Mouse (Mus musculus): ENCODE results near the gene Nectin1. TPM values are rescaled to one million over a fixed set of nuclear protein-coding genes. Genes with fewer than 3 reads are reported as not detected.

The Nectin1 gene
- polyA plus RNA-seq, 1 experiment from 2014 or later, result 9.0 TPM

- Histone ChIP-seq H3K4me3 (ENCODE audit: low read depth, low read length) (no peak overlapping the region), H3K27ac (replicated peaks; ENCODE audit: low read depth, low read length) (0 out of 2 replicates have a peak overlapping the region, but pooled peaks have one; percentile 28), H3K9me3 (ENCODE audit: control insufficient read depth, low read length) (no peaks in the 10 kb centered on the region), H3K4me1 (ENCODE audit: control insufficient read depth, insufficient read depth, low read length) (no peaks in the 10 kb centered on the region), H3K4me2 (ENCODE audit: low read depth, low read length) (no peak overlapping the region), H3K9ac (ENCODE audit: low read depth, low read length) (no peak overlapping the region), H3K27me3 (replicated peaks; ENCODE audit: control insufficient read depth, insufficient read depth, low read length) (no peaks in the 10 kb centered on the region), H3K36me3 (ENCODE audit: control insufficient read depth, insufficient read depth, low read length) (no peaks in the 10 kb centered on the region)
- 23% methylated on average over 2 of the region's 2 CpGs for WGBS
- DNase-seq (ENCODE audit: low spot score) (peak; percentile 77), ATAC-seq (ENCODE audit: low read depth) (0 out of 2 replicates have a peak, but pooled peaks have one; percentile 30)
Observed at GRCm38 (mm10) chr9:43838561-43838960, 94.8 kb downstream of the Nectin1 start.

- Histone ChIP-seq H3K27ac (replicated peaks; ENCODE audit: low read depth, low read length) (no peak overlapping the region), H3K9ac (ENCODE audit: low read depth, low read length) (no peak overlapping the region), H3K4me3 (ENCODE audit: low read depth, low read length) (no peak overlapping the region), H3K4me1 (ENCODE audit: control insufficient read depth, insufficient read depth, low read length) (no peaks in the 10 kb centered on the region), H3K4me2 (ENCODE audit: low read depth, low read length) (no peak overlapping the region), H3K9me3 (ENCODE audit: control insufficient read depth, low read length) (no peaks in the 10 kb centered on the region), H3K36me3 (ENCODE audit: control insufficient read depth, insufficient read depth, low read length) (no peaks in the 10 kb centered on the region), H3K27me3 (replicated peaks; ENCODE audit: control insufficient read depth, insufficient read depth, low read length) (no peaks in the 10 kb centered on the region)
- DNase-seq (ENCODE audit: low spot score), result peak; percentile 77
- peak; percentile 67 for ATAC-seq (ENCODE audit: low read depth)
- WGBS, result 5% methylated on average over 4 of the region's 8 CpGs
Observed at GRCm38 (mm10) chr9:43842921-43843577, 99.3 kb downstream of the Nectin1 start.

DNA sequence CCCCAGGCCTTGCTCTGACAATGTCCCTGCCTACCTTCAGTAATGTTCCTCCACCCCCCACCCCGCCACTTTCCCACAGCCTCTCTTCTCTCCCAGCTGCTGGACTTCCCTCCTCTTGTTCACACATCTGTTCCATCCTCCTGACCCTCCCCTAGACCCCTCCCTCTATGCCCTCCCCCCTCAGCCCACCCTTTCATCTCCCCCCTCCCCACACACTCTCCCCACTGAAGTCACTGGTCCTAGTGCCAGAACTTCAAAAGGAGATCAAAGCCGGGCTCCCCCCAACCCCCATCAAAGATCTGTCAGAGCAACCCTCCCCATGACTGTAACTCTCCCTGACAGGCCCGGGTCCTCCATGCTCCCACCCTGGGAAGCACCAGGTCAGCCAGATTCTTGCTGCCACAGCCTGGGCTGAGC is 99.9 kb downstream of the Nectin1 start:
- H3K9me3 ChIP-seq (ENCODE audit: control insufficient read depth, low read length), result no peaks in the 10 kb centered on the region
- no peak overlapping the region for H3K4me2 ChIP-seq (ENCODE audit: low read depth, low read length)
- no peak for DNase-seq (ENCODE audit: low spot score)
- H3K9ac ChIP-seq (ENCODE audit: low read depth, low read length), result no peak overlapping the region
- H3K4me3 ChIP-seq (ENCODE audit: low read depth, low read length), result no peak overlapping the region
- 0% methylated on average over 2 of the region's 3 CpGs for WGBS
- no peak overlapping the region for H3K27ac ChIP-seq (replicated peaks; ENCODE audit: low read depth, low read length)
- no peaks in the 10 kb centered on the region for H3K27me3 ChIP-seq (replicated peaks; ENCODE audit: control insufficient read depth, insufficient read depth, low read length)
- no peaks in the 10 kb centered on the region for H3K36me3 ChIP-seq (ENCODE audit: control insufficient read depth, insufficient read depth, low read length)
- 0 out of 2 replicates have a peak, but pooled peaks have one; percentile 13 for ATAC-seq (ENCODE audit: low read depth)
- no peaks in the 10 kb centered on the region for H3K4me1 ChIP-seq (ENCODE audit: control insufficient read depth, insufficient read depth, low read length)

- Histone ChIP-seq H3K36me3 (ENCODE audit: control insufficient read depth, insufficient read depth, low read length) (no peaks in the 10 kb centered on the region), H3K27ac (replicated peaks; ENCODE audit: low read depth, low read length) (no peak overlapping the region), H3K4me3 (ENCODE audit: low read depth, low read length) (no peak overlapping the region), H3K9me3 (ENCODE audit: control insufficient read depth, low read length) (no peaks in the 10 kb centered on the region), H3K9ac (ENCODE audit: low read depth, low read length) (no peak overlapping the region), H3K4me1 (ENCODE audit: control insufficient read depth, insufficient read depth, low read length) (no peaks in the 10 kb centered on the region), H3K4me2 (ENCODE audit: low read depth, low read length) (no peak overlapping the region), H3K27me3 (replicated peaks; ENCODE audit: control insufficient read depth, insufficient read depth, low read length) (no peaks in the 10 kb centered on the region)
- DNase-seq (ENCODE audit: low spot score) (no peak), ATAC-seq (ENCODE audit: low read depth) (no peak)
- 10% methylated on average over 17 of the region's 17 CpGs for WGBS
Observed at GRCm38 (mm10) chr9:43845660-43846455, 102.1 kb downstream of the Nectin1 start.

- Histone ChIP-seq H3K4me2 (ENCODE audit: low read depth, low read length) (no peak overlapping the region), H3K27me3 (replicated peaks; ENCODE audit: control insufficient read depth, insufficient read depth, low read length) (no peaks in the 10 kb centered on the region), H3K4me3 (ENCODE audit: low read depth, low read length) (no peak overlapping the region), H3K9me3 (ENCODE audit: control insufficient read depth, low read length) (no peaks in the 10 kb centered on the region), H3K27ac (replicated peaks; ENCODE audit: low read depth, low read length) (no peak overlapping the region), H3K9ac (ENCODE audit: low read depth, low read length) (no peak overlapping the region), H3K36me3 (ENCODE audit: control insufficient read depth, insufficient read depth, low read length) (no peaks in the 10 kb centered on the region), H3K4me1 (ENCODE audit: control insufficient read depth, insufficient read depth, low read length) (no peaks in the 10 kb centered on the region)
- ATAC-seq (ENCODE audit: low read depth), result no peak
- WGBS, result 41% methylated on average over 4 of the region's 5 CpGs
- no peak for DNase-seq (ENCODE audit: low spot score)
Observed at GRCm38 (mm10) chr9:43847861-43848260, 104.1 kb downstream of the Nectin1 start.

- WGBS, result 70% methylated on average over 8 of the region's 8 CpGs
- no peak overlapping the region for H3K9ac ChIP-seq (ENCODE audit: low read depth, low read length)
- H3K27me3 ChIP-seq (replicated peaks; ENCODE audit: control insufficient read depth, insufficient read depth, low read length), result no peaks in the 10 kb centered on the region
- DNase-seq (ENCODE audit: low spot score) (no peak), ATAC-seq (ENCODE audit: low read depth) (no peak)
- no peak overlapping the region for H3K4me2 ChIP-seq (ENCODE audit: low read depth, low read length)
- no peak overlapping the region for H3K4me3 ChIP-seq (ENCODE audit: low read depth, low read length)
- no peaks in the 10 kb centered on the region for H3K9me3 ChIP-seq (ENCODE audit: control insufficient read depth, low read length)
- no peaks in the 10 kb centered on the region for H3K4me1 ChIP-seq (ENCODE audit: control insufficient read depth, insufficient read depth, low read length)
- H3K36me3 ChIP-seq (ENCODE audit: control insufficient read depth, insufficient read depth, low read length), result no peaks in the 10 kb centered on the region
- H3K27ac ChIP-seq (replicated peaks; ENCODE audit: low read depth, low read length), result no peak overlapping the region
Observed at GRCm38 (mm10) chr9:43850281-43850680, 106.5 kb downstream of the Nectin1 start.

- WGBS, result 51% methylated on average over 7 of the region's 7 CpGs
- Histone ChIP-seq H3K9me3 (ENCODE audit: control insufficient read depth, low read length) (no peaks in the 10 kb centered on the region), H3K27ac (replicated peaks; ENCODE audit: low read depth, low read length) (no peak overlapping the region), H3K9ac (ENCODE audit: low read depth, low read length) (no peak overlapping the region), H3K4me1 (ENCODE audit: control insufficient read depth, insufficient read depth, low read length) (no peaks in the 10 kb centered on the region), H3K4me3 (ENCODE audit: low read depth, low read length) (no peak overlapping the region), H3K4me2 (ENCODE audit: low read depth, low read length) (no peak overlapping the region), H3K27me3 (replicated peaks; ENCODE audit: control insufficient read depth, insufficient read depth, low read length) (no peaks in the 10 kb centered on the region), H3K36me3 (ENCODE audit: control insufficient read depth, insufficient read depth, low read length) (no peaks in the 10 kb centered on the region)
- ATAC-seq (ENCODE audit: low read depth), result peak; percentile 70
- DNase-seq (ENCODE audit: low spot score), result peak; percentile 54
Observed at GRCm38 (mm10) chr9:43851154-43851553, 107.4 kb downstream of the Nectin1 start.

GRCm38 (mm10) chr9:43855887-43856286 is 112.1 kb downstream of the Nectin1 start:
- ATAC-seq (ENCODE audit: low read depth) (no peak), DNase-seq (ENCODE audit: low spot score) (no peak)
- no peaks in the 10 kb centered on the region for H3K36me3 ChIP-seq (ENCODE audit: control insufficient read depth, insufficient read depth, low read length)
- H3K27ac ChIP-seq (replicated peaks; ENCODE audit: low read depth, low read length), result no peak overlapping the region
- WGBS, result 94% methylated on average over 7 of the region's 7 CpGs
- no peaks in the 10 kb centered on the region for H3K27me3 ChIP-seq (replicated peaks; ENCODE audit: control insufficient read depth, insufficient read depth, low read length)
- H3K4me3 ChIP-seq (ENCODE audit: low read depth, low read length), result no peak overlapping the region
- no peaks in the 10 kb centered on the region for H3K4me1 ChIP-seq (ENCODE audit: control insufficient read depth, insufficient read depth, low read length)
- H3K9ac ChIP-seq (ENCODE audit: low read depth, low read length), result no peak overlapping the region
- H3K4me2 ChIP-seq (ENCODE audit: low read depth, low read length), result no peak overlapping the region
- H3K9me3 ChIP-seq (ENCODE audit: control insufficient read depth, low read length), result no peaks in the 10 kb centered on the region

All from embryonic facial prominence, embryonic 14.5 days (tissue).